Mouse (Mus musculus) limb, embryonic 14.5 days (tissue): ENCODE data around the gene 4430402I18Rik. TPM values are rescaled to one million over a fixed set of nuclear protein-coding genes. Genes with fewer than 3 reads are reported as not detected.

Experiments
- ATAC-seq: fragments of 200-750 bp; cut with Nextera tagmentation; 2 replicates; pipeline ENCODE4 v1.8.0; 2017; ENCODE audit warnings: low read depth, moderate number of reproducible peaks, moderate TSS enrichment; ENCODE audit not compliant: low FRiP score
- DNase-seq: peaks from one replicate; pipeline ENCODE4 v3.0.0-alpha.2; 2015; ENCODE audit warnings: low spot score
- H3K27ac ChIP-seq: fragments of 300-500 bp; sonication (generic); replicated peaks from 2 replicates; pipeline ENCODE4 v1.5.1; 2014; ENCODE audit warnings: low read depth, mild to moderate bottlenecking, low read length, moderate library complexity, mixed read lengths
- H3K27me3 ChIP-seq: fragments of 300-500 bp; sonication (generic); 2 replicates; pipeline ENCODE4 v1.6.1; 2014; ENCODE audit warnings: low read length, mixed read lengths; ENCODE audit not compliant: control insufficient read depth, insufficient read depth
- H3K36me3 ChIP-seq: fragments of 300-500 bp; sonication (generic); 2 replicates; pipeline ENCODE4 v1.6.1; 2014; ENCODE audit warnings: mild to moderate bottlenecking, low read length, moderate library complexity, mixed read lengths; ENCODE audit not compliant: control insufficient read depth, insufficient read depth
- H3K4me1 ChIP-seq: fragments of 300-500 bp; sonication (generic); 2 replicates; pipeline ENCODE4 v1.6.1; 2014; ENCODE audit warnings: antibody characterized with exemption, low read length, mixed read lengths; ENCODE audit not compliant: control insufficient read depth, insufficient read depth
- H3K4me2 ChIP-seq: fragments of 300-500 bp; sonication (generic); replicated peaks from 2 replicates; pipeline ENCODE4 v1.6.1; 2014; ENCODE audit warnings: low read depth, mild to moderate bottlenecking, low read length, moderate library complexity; ENCODE audit not compliant: severe bottlenecking
- H3K4me3 ChIP-seq: fragments of 300-500 bp; sonication (generic); replicated peaks from 2 replicates; pipeline ENCODE4 v1.5.1; 2014; ENCODE audit warnings: low read length
- H3K9ac ChIP-seq: fragments of 300-500 bp; sonication (generic); 2 replicates; pipeline ENCODE4 v1.6.1; 2014; ENCODE audit warnings: mild to moderate bottlenecking, low read depth, low read length, moderate library complexity; ENCODE audit not compliant: severe bottlenecking
- H3K9me3 ChIP-seq: fragments of 300-500 bp; sonication (generic); 2 replicates; pipeline ENCODE4 v1.6.1; 2016; ENCODE audit warnings: low read length; ENCODE audit not compliant: control insufficient read depth
- POLR2A ChIP-seq: fragments of 200-500 bp; IDR thresholded peaks from 2 replicates; pipeline ENCODE4 v1.8.0; 2012; ENCODE audit warnings: inconsistent platforms, mild to moderate bottlenecking, moderate library complexity, borderline replicate concordance; ENCODE audit not compliant: insufficient read depth, insufficient read length; ENCODE audit errors: extremely low read depth
- WGBS: fragments of 180-500 bp; shearing (Covaris S2); extraction: QIAGEN DNeasy Blood & Tissue Kit; methylation state at CpG from one replicate; pipeline ENCODE4 v1.1.7; 2014; 5-methylcytosine and 5-hydroxymethylcytosine counted together
- polyA plus RNA-seq, 2 experiments: library from polyadenylated mRNA; depleted of rRNA in 1 of 2; stranded (reverse) in 1 of 2; unstranded in 1 of 2; fragments of >200 nt; fragmentation: Nextera tagmentation in 1 of 2; extraction: Ambion mirVana in 1 of 2; gene quantifications; 2 replicates each; pipeline versions ENCODE4 v1.2.1 to v1.2.3; 2012 to 2014

4430402I18Rik gene
- polyA plus RNA-seq, 2 experiments, result 1.0 to 1.5 TPM

GRCm38 (mm10) chr19:28995366-28995765 is 27.8 kb upstream of the 4430402I18Rik start:
- H3K36me3 ChIP-seq, result peaks cover 50% of the 10 kb centered on the region
- ATAC-seq, result no peak
- WGBS, result 93% methylated on average over 5 of the region's 5 CpGs

DNA sequence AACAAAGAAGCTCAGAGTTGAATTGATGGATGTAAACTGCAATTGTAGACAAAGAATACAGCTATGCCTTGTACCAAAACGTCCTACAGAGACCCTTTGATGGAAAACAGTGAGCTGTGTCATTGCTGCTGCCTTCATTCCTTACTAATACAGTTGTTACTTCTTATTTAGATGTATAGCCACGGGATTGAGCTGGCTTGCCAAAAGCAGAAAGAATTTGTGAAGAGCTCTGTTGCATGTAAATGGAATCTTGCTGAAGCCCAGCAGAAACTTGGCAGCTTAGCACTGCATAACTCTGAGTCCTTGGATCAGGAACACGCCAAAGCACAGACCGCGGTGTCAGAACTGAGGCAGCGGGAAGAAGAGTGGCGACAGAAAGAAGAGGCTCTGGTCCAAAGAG is 27.3 kb upstream of the 4430402I18Rik start:
- 0 out of 2 replicates have a peak, but pooled peaks cover 5% of the 10 kb centered on the region for H3K4me1 ChIP-seq
- WGBS, result 85% methylated on average over 7 of the region's 7 CpGs
- no peak overlapping the region for H3K4me3 ChIP-seq
- ATAC-seq (no peak), DNase-seq (no peak)
- H3K36me3 ChIP-seq, result peaks cover 45% of the 10 kb centered on the region
- H3K9me3 ChIP-seq, result no peaks in the 10 kb centered on the region
- H3K27me3 ChIP-seq, result no peaks in the 10 kb centered on the region
- H3K27ac ChIP-seq, result no peak overlapping the region
- no peak overlapping the region for H3K9ac ChIP-seq
- no peak overlapping the region for H3K4me2 ChIP-seq
- TF ChIP-seq POLR2A, result no peak

More at GRCm38 (mm10) chr19:28995366-28995765, 27.8 kb upstream of the 4430402I18Rik start:
- Histone ChIP-seq H3K4me2 (no peak overlapping the region), H3K9me3 (no peaks in the 10 kb centered on the region), H3K27ac (no peak overlapping the region), H3K27me3 (no peaks in the 10 kb centered on the region), H3K4me3 (no peak overlapping the region), H3K9ac (no peak overlapping the region), H3K4me1 (0 out of 2 replicates have a peak, but pooled peaks cover 5% of the 10 kb centered on the region)
- TF ChIP-seq POLR2A, result no peak
- no peak for DNase-seq

DNA sequence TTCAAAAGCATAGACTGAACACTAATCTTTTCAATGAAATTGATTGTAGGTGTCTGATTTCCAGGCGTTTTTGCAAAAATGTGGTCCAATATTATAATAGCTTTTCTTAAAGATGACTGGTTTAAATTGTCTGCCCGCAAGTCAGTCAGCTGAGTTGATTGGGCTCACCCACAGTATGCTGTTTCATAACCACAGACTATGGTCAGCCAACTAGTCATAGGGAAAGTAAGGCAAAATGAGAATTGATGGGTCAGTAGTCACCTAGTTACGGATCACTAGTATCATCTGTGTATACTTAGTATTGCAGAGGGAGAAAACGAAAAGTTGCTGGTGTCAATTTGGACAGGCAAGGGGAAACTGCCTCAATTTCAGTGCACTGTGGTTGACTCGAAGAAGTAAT is 23.8 kb upstream of the 4430402I18Rik start:
- H3K4me3 ChIP-seq, result peak overlapping the region; percentile 96
- no peak for TF ChIP-seq POLR2A
- H3K9me3 ChIP-seq, result no peaks in the 10 kb centered on the region
- ATAC-seq, result no peak
- DNase-seq, result no peak
- H3K4me2 ChIP-seq, result peak overlapping the region; percentile 51
- peaks cover 28% of the 10 kb centered on the region for H3K36me3 ChIP-seq
- no peaks in the 10 kb centered on the region for H3K27me3 ChIP-seq
- H3K9ac ChIP-seq, result no peak overlapping the region
- H3K4me1 ChIP-seq, result 0 out of 2 replicates have a peak, but pooled peaks cover 5% of the 10 kb centered on the region
- WGBS, result 64% methylated on average over 5 of the region's 5 CpGs
- H3K27ac ChIP-seq, result no peak overlapping the region

DNA sequence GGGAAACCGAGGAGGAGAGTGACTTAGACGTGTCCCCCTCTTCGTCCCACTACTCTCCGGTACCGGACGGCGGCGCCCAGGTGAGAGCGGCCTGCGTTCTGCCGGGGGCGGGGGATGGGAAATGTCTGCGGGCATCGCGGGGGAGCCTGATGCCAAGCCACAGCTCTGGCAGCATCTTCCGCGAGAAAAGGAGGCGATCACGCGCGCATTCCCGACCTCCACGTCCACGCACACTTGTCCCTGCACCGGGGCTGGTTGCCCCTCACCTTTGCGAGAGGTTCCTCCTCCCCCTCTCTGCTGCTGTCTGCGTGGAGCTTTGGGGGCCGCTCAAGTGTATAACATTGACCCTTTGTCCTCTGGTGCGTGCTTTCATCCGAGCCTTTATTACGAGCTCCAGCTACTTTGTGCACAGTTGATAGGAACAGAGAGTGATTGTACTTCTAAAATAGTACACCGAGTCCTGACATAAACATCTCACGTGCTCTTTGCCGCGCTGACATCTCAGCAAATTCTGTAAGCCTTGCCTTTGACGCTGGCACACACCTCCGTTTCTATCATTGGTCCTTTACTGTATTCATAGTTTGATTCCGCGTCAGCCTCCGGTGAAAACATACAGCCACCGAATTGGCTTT is 23.1 kb upstream of the 4430402I18Rik start:
- ATAC-seq, result peak; percentile 44
- peak overlapping the region; percentile 81 for H3K27ac ChIP-seq
- H3K4me3 ChIP-seq, result peak overlapping the region; percentile 96
- H3K36me3 ChIP-seq, result peaks cover 23% of the 10 kb centered on the region
- 0 out of 2 replicates have a peak, but pooled peaks cover 5% of the 10 kb centered on the region for H3K4me1 ChIP-seq
- peak overlapping the region; percentile 86 for H3K9ac ChIP-seq
- DNase-seq, result no peak
- no peaks in the 10 kb centered on the region for H3K27me3 ChIP-seq
- no peak for TF ChIP-seq POLR2A
- H3K4me2 ChIP-seq, result peak overlapping the region; percentile 51
- 2% methylated on average over 30 of the region's 41 CpGs for WGBS
- no peaks in the 10 kb centered on the region for H3K9me3 ChIP-seq

DNA sequence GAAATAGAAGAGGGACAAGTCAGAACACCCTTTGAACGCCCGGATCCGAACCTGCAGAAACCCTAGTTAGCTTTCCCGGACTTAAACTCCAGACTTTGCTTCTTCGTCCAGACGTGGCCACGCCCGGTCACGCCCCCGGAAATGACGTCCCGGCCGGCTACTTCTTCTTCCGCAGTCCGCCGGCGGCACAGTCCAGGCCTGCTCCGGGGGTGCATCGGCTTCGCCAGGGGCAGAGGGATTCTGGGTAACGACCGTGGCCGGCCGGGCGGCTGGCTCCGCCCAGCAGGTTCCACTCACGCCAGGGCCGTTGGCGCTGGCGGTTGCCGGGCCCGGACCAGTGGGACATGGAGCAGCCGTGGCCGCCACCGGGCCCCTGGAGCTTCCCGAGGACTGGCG is 22.6 kb upstream of the 4430402I18Rik start, which contains the start of gene Cdc37l1:
Gene Cdc37l1 (plus strand): TSS at position 159 of the 396 bp plus-strand sequence.
- DNase-seq (peak; percentile 95), ATAC-seq (peak; percentile 96)
- Histone ChIP-seq H3K4me1 (0 out of 2 replicates have a peak, but pooled peaks cover 5% of the 10 kb centered on the region), H3K9me3 (no peaks in the 10 kb centered on the region), H3K4me3 (peak within 1 kb of the TSS; percentile 96), H3K4me2 (peak within 1 kb of the TSS; percentile 51), H3K36me3 (peaks cover 18% of the 10 kb centered on the region), H3K27ac (peak within 1 kb of the TSS; percentile 81), H3K9ac (peak within 1 kb of the TSS; percentile 86), H3K27me3 (no peaks in the 10 kb centered on the region)
- under 1% methylated on average over 37 of the region's 37 CpGs for WGBS
- peak; percentile 81; the same call in 1 of the 2 replicates for TF ChIP-seq POLR2A
